Mouse (Mus musculus): ENCODE data around the gene Rfx5. TPM values are rescaled to one million over a fixed set of nuclear protein-coding genes. Genes with fewer than 3 reads are reported as not detected.
"Not testable (repeated sequence)": the region's sequence is repeated elsewhere in the genome, so short reads cannot be mapped to it uniquely, and the experiment has no call there.

Gene Rfx5
- total RNA-seq (2014; rRNA removed): 14.8 and 18.7 TPM in 2 replicates
- 3.5 and 4.1 TPM in 2 replicates for polyA plus RNA-seq (2015; fragmentation: Nextera tagmentation; extraction: Ambion mirVana)

GRCm38 (mm10) chr3:94953764-94954616 lies at the start of gene Rfx5:
Rfx5 (plus strand) TSS chr3:94954075.
- H3K27ac ChIP-seq (ENCODE audit: low read depth, low read length): peak within 1 kb of the TSS; percentile 97
- H3K4me1 ChIP-seq (ENCODE audit: insufficient read depth): 0 out of 2 replicates have a peak, but pooled peaks cover 7% of the 10 kb centered on the region
- no peaks in the 10 kb centered on the region for H3K9me3 ChIP-seq (ENCODE audit: low read length)
- no peaks in the 10 kb centered on the region for H3K27me3 ChIP-seq (ENCODE audit: insufficient read depth, low read length)
- peak; percentile 98 for ATAC-seq
- peaks cover 27% of the 10 kb centered on the region; the same call in 1 of the 2 replicates for H3K36me3 ChIP-seq (ENCODE audit: insufficient read depth)
- DNase-seq: peak; percentile 95
- 2% methylated on average over 50 of the region's 50 CpGs for WGBS
- peak within 1 kb of the TSS; percentile 63 for H3K4me2 ChIP-seq (ENCODE audit: low read depth)
- TF ChIP-seq CTCF (IDR thresholded peaks at IDR 0.05; ENCODE audit: low read depth): no peak; the same call in 1 of the 2 replicates
- peak within 1 kb of the TSS; percentile 81 for H3K4me3 ChIP-seq (ENCODE audit: low read depth, low read length)
- peak within 1 kb of the TSS; percentile 97 for H3K9ac ChIP-seq

- H3K4me3 ChIP-seq (ENCODE audit: low read depth, low read length); H3K9me3 ChIP-seq (ENCODE audit: low read length); H3K27ac ChIP-seq (ENCODE audit: low read depth, low read length); H3K4me1 ChIP-seq (ENCODE audit: insufficient read depth); DNase-seq; H3K36me3 ChIP-seq (ENCODE audit: insufficient read depth); H3K9ac ChIP-seq; H3K4me2 ChIP-seq (ENCODE audit: low read depth); ATAC-seq; H3K27me3 ChIP-seq (ENCODE audit: insufficient read depth, low read length): not testable (repeated sequence)
- WGBS: 53% methylated on average over 3 of the region's 3 CpGs
Observed at GRCm38 (mm10) chr3:94904759-94905158, 49.1 kb upstream of the Rfx5 start.

- TF ChIP-seq CTCF (IDR thresholded peaks at IDR 0.05; ENCODE audit: low read depth): no peak
- ATAC-seq (no peak), DNase-seq (no peak)
Observed at GRCm38 (mm10) chr3:94906482-94906881, 47.4 kb upstream of the Rfx5 start.

DNA sequence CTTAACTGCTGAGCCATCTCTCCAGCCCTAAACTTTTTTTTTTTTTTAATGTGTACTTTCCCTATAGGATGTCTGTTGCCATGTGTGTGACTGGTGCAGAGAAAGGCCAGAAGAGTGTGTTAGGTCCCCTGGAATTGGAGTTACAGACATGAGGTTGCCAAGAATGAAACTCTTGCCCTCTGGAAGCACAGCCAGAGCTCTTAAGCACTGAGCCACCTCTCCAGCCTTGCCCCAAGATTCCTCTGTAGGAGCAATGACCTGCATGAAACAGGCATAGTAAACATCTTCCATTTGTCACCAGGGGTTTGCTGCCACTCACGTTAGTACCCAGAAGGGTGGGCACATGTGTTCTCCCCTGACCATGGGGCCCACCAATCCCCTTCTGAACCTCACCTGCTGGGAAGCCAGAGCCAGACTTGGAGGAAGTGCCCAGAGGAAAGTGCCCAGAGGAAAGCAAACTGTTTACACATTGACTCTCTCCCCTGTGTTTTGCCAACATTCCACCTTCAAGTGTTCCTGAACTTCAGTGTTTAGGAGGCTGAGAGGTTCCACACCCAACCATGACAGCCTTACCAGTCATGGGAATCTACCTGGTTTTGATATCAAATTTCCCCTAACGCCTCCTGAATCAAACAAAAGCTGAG lies 42.7 kb upstream of the Rfx5 start:
- ATAC-seq (no peak), DNase-seq (no peak)
- no peaks in the 10 kb centered on the region for H3K4me1 ChIP-seq (ENCODE audit: insufficient read depth)
- H3K4me3 ChIP-seq (ENCODE audit: low read depth, low read length): no peak overlapping the region
- H3K4me2 ChIP-seq (ENCODE audit: low read depth): no peak overlapping the region
- no peak for TF ChIP-seq CTCF (IDR thresholded peaks at IDR 0.05; ENCODE audit: low read depth)
- WGBS: 66% methylated on average over 2 of the region's 2 CpGs
- H3K27ac ChIP-seq (ENCODE audit: low read depth, low read length): no peak overlapping the region
- no peaks in the 10 kb centered on the region for H3K36me3 ChIP-seq (ENCODE audit: insufficient read depth)
- no peaks in the 10 kb centered on the region for H3K27me3 ChIP-seq (ENCODE audit: insufficient read depth, low read length)
- H3K9ac ChIP-seq: no peak overlapping the region
- H3K9me3 ChIP-seq (ENCODE audit: low read length): no peaks in the 10 kb centered on the region

More at GRCm38 (mm10) chr3:94906482-94906881, 47.4 kb upstream of the Rfx5 start:
- H3K4me3 ChIP-seq (ENCODE audit: low read depth, low read length): no peak overlapping the region
- H3K9ac ChIP-seq: no peak overlapping the region
- H3K27ac ChIP-seq (ENCODE audit: low read depth, low read length): no peak overlapping the region
- H3K36me3 ChIP-seq (ENCODE audit: insufficient read depth): no peaks in the 10 kb centered on the region
- no peak overlapping the region for H3K4me2 ChIP-seq (ENCODE audit: low read depth)
- H3K27me3 ChIP-seq (ENCODE audit: insufficient read depth, low read length): no peaks in the 10 kb centered on the region
- H3K4me1 ChIP-seq (ENCODE audit: insufficient read depth): no peaks in the 10 kb centered on the region
- WGBS: 58% methylated on average over 1 of the region's 1 CpGs
- no peaks in the 10 kb centered on the region for H3K9me3 ChIP-seq (ENCODE audit: low read length)

- H3K4me2 ChIP-seq (ENCODE audit: low read depth): no peak overlapping the region
- no peak for ATAC-seq
- no peak for DNase-seq
Observed at GRCm38 (mm10) chr3:94913801-94914200, 40.1 kb upstream of the Rfx5 start.

DNA sequence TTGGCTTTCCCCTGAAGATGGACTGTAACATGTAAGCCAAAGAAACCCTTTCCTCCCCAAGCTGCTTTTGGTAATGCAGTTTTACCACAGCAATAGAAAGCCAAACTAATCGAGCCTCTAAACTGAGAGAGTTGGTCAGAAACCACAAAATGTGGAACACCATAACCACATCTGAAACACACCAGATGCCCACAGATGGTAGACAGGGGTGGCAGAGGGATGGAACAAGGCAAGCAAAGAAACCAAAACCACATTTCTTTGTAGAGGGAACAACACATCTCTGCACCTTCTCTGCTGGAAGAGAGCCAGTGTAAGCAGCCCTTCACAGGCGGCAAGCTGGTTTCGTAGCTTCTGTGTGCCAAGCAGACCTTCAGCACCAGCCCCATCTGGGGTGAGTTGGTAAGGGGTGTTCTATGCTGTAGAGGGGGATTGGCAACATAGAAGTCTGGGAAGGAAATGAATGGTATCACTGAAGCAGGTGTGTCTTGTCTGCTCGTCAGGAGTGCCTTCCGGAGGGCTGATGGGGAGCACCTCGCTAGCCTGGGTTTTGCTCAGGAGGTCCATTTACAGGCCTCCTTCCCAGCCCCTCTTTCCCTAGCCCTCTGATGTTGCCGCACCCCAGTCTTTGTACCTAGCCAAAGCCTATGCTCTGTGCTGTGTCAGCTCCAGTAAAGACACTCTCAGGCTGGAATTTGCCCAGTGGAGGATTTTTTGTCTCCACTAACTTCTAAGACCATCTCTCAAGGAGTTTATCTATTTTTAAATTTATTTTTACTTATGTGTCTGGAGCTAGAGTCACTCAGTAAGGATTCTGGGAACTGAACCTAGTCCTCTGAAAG lies 37.8 kb upstream of the Rfx5 start:
- no peak overlapping the region for H3K4me2 ChIP-seq (ENCODE audit: low read depth)
- ATAC-seq (no peak; the same call in 1 of the 2 replicates), DNase-seq (peak; percentile 3)
- no peak for TF ChIP-seq CTCF (IDR thresholded peaks at IDR 0.05; ENCODE audit: low read depth)
- no peak overlapping the region for H3K4me3 ChIP-seq (ENCODE audit: low read depth, low read length)
- H3K9ac ChIP-seq: no peak overlapping the region
- no peak overlapping the region for H3K27ac ChIP-seq (ENCODE audit: low read depth, low read length)
- no peaks in the 10 kb centered on the region for H3K36me3 ChIP-seq (ENCODE audit: insufficient read depth)
- H3K9me3 ChIP-seq (ENCODE audit: low read length): no peaks in the 10 kb centered on the region
- H3K4me1 ChIP-seq (ENCODE audit: insufficient read depth): no peaks in the 10 kb centered on the region
- 73% methylated on average over 7 of the region's 7 CpGs for WGBS
- H3K27me3 ChIP-seq (ENCODE audit: insufficient read depth, low read length): no peaks in the 10 kb centered on the region

More at GRCm38 (mm10) chr3:94913801-94914200, 40.1 kb upstream of the Rfx5 start:
- H3K9ac ChIP-seq: no peak overlapping the region
- H3K27ac ChIP-seq (ENCODE audit: low read depth, low read length): no peak overlapping the region
- H3K36me3 ChIP-seq (ENCODE audit: insufficient read depth): no peaks in the 10 kb centered on the region
- H3K27me3 ChIP-seq (ENCODE audit: insufficient read depth, low read length): no peaks in the 10 kb centered on the region
- no peaks in the 10 kb centered on the region for H3K9me3 ChIP-seq (ENCODE audit: low read length)
- WGBS: 72% methylated on average over 5 of the region's 5 CpGs
- H3K4me1 ChIP-seq (ENCODE audit: insufficient read depth): no peaks in the 10 kb centered on the region
- TF ChIP-seq CTCF (IDR thresholded peaks at IDR 0.05; ENCODE audit: low read depth): no peak
- H3K4me3 ChIP-seq (ENCODE audit: low read depth, low read length): no peak overlapping the region

Measured in forebrain, postnatal 0 days (tissue).